Mouse (Mus musculus) liver, embryonic 16.5 days (tissue): ENCODE measurements around the gene Hnrnpd. TPM values are rescaled to one million over a fixed set of nuclear protein-coding genes. Genes with fewer than 3 reads are reported as not detected.

ENCODE experiments used
- ATAC-seq: fragments of 200-750 bp; cut with Nextera tagmentation; 2 replicates; pipeline ENCODE4 v1.8.0; 2017; ENCODE audit warnings: low read depth, mild to moderate bottlenecking, moderate number of reproducible peaks, moderate library complexity
- H3K27ac ChIP-seq: fragments of 300-500 bp; sonication (generic); 2 replicates; pipeline ENCODE4 v1.5.1; 2014; ENCODE audit warnings: mild to moderate bottlenecking, low read length
- H3K27me3 ChIP-seq: fragments of 300-500 bp; sonication (generic); 2 replicates; pipeline ENCODE4 v1.6.1; 2014; ENCODE audit warnings: low read depth, low read length, mixed read lengths; ENCODE audit not compliant: control insufficient read depth, insufficient read depth
- H3K36me3 ChIP-seq: fragments of 300-500 bp; sonication (generic); 2 replicates; pipeline ENCODE4 v1.6.1; 2014; ENCODE audit warnings: mild to moderate bottlenecking; ENCODE audit not compliant: control insufficient read depth, insufficient read depth
- H3K4me1 ChIP-seq: fragments of 300-500 bp; sonication (generic); 2 replicates; pipeline ENCODE4 v1.6.1; 2014; ENCODE audit warnings: low read depth, low read length, mixed read lengths; ENCODE audit not compliant: control insufficient read depth
- H3K4me2 ChIP-seq: fragments of 300-500 bp; sonication (generic); 2 replicates; pipeline ENCODE4 v1.6.1; 2014; ENCODE audit warnings: low read depth, low read length, mixed read lengths
- H3K4me3 ChIP-seq: fragments of 300-500 bp; sonication (generic); 2 replicates; pipeline ENCODE4 v1.5.1; 2014; ENCODE audit warnings: low read depth, mild to moderate bottlenecking, low read length
- H3K9ac ChIP-seq: fragments of 300-500 bp; sonication (generic); 2 replicates; pipeline ENCODE4 v1.6.1; 2014; ENCODE audit warnings: low read depth, low read length
- H3K9me3 ChIP-seq: fragments of 300-500 bp; sonication (generic); replicated peaks from 2 replicates; pipeline ENCODE4 v1.6.1; 2016; ENCODE audit warnings: low read length; ENCODE audit not compliant: control insufficient read depth
- WGBS: fragments of 180-500 bp; shearing (Covaris S2); extraction: QIAGEN DNeasy Blood & Tissue Kit; methylation state at CpG from one replicate; pipeline ENCODE4 v1.1.7; 2014; ENCODE audit not compliant: insufficient replicate concordance; 5-methylcytosine and 5-hydroxymethylcytosine counted together
- polyA plus RNA-seq: library from polyadenylated mRNA; unstranded; fragments of >200 nt; fragmentation: Nextera tagmentation; extraction: Ambion mirVana; gene quantifications from 2 replicates; pipeline ENCODE4 v1.2.1, GENCODE M21; 2015

The Hnrnpd gene
- polyA plus RNA-seq, 1 experiment from 2014 or later, result 18.0 TPM

- WGBS, result 32% methylated on average over 3 of the region's 3 CpGs
- H3K36me3 ChIP-seq, result no peaks in the 10 kb centered on the region
Measured at GRCm38 (mm10) chr5:100005431-100005830, 26.7 kb upstream of the Hnrnpd start.

GRCm38 (mm10) chr5:100003895-100004294, 25.2 kb upstream of the Hnrnpd start:
- 63% methylated on average over 4 of the region's 4 CpGs for WGBS
- no peak for ATAC-seq
- Histone ChIP-seq H3K4me3 (no peak overlapping the region), H3K4me1 (peaks cover 21% of the 10 kb centered on the region), H3K27me3 (no peaks in the 10 kb centered on the region), H3K9ac (no peak overlapping the region), H3K9me3 (no peaks in the 10 kb centered on the region), H3K36me3 (no peaks in the 10 kb centered on the region), H3K27ac (no peak overlapping the region), H3K4me2 (no peak overlapping the region)

More at GRCm38 (mm10) chr5:100005431-100005830, 26.7 kb upstream of the Hnrnpd start:
- H3K4me1 ChIP-seq, result peaks cover 21% of the 10 kb centered on the region
- no peak overlapping the region for H3K9ac ChIP-seq
- H3K27me3 ChIP-seq, result no peaks in the 10 kb centered on the region
- H3K9me3 ChIP-seq, result no peaks in the 10 kb centered on the region
- H3K27ac ChIP-seq, result 0 out of 2 replicates have a peak overlapping the region, but pooled peaks have one; percentile 27
- 0 out of 2 replicates have a peak overlapping the region, but pooled peaks have one; percentile 26 for H3K4me2 ChIP-seq
- peak; percentile 70 for ATAC-seq
- H3K4me3 ChIP-seq, result no peak overlapping the region

GRCm38 (mm10) chr5:100000500-100000899, 21.8 kb upstream of the Hnrnpd start:
- Histone ChIP-seq H3K4me3 (no peak overlapping the region), H3K9ac (no peak overlapping the region), H3K27ac (no peak overlapping the region), H3K9me3 (no peaks in the 10 kb centered on the region), H3K36me3 (no peaks in the 10 kb centered on the region), H3K4me2 (no peak overlapping the region), H3K27me3 (no peaks in the 10 kb centered on the region), H3K4me1 (peaks cover 6% of the 10 kb centered on the region)
- ATAC-seq, result no peak
- 58% methylated on average over 8 of the region's 8 CpGs for WGBS

- no peaks in the 10 kb centered on the region for H3K9me3 ChIP-seq
Measured at GRCm38 (mm10) chr5:100000048-100000447, 21.3 kb upstream of the Hnrnpd start.

DNA sequence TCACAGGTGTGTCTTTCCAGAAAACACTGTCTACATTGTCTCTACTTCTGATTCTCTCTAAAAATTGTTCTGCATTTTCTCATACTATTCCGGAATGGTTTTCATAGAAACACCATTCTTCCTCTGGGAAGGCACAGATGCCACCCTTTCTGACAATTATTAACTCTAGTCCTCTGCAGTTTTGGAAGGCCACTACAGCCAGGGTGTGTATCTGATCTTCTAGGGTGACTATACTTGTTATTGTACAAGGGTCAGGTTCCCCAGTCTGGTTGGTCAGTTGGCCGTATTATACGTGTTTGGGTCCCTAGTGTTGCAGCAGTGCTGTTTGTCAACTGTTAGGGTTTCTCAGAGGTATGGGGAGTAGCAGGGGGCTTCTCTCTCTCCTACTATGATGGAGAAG, 15.9 kb upstream of the Hnrnpd start:
- Histone ChIP-seq H3K27me3 (no peaks in the 10 kb centered on the region), H3K36me3 (no peaks in the 10 kb centered on the region), H3K9me3 (no peaks in the 10 kb centered on the region), H3K4me1 (no peaks in the 10 kb centered on the region), H3K4me2 (peak overlapping the region; percentile 4; the same call in 1 of the 2 replicates), H3K4me3 (no peak overlapping the region), H3K27ac (peak overlapping the region; percentile 25; the same call in 1 of the 2 replicates), H3K9ac (no peak overlapping the region)
- 72% methylated on average over 3 of the region's 3 CpGs for WGBS
- peak; percentile 72 for ATAC-seq

More at GRCm38 (mm10) chr5:100000048-100000447, 21.3 kb upstream of the Hnrnpd start:
- no peak for ATAC-seq
- H3K36me3 ChIP-seq, result no peaks in the 10 kb centered on the region
- H3K4me1 ChIP-seq, result peaks cover 3% of the 10 kb centered on the region
- no peak overlapping the region for H3K9ac ChIP-seq
- WGBS, result 53% methylated on average over 7 of the region's 7 CpGs
- H3K4me3 ChIP-seq, result no peak overlapping the region
- H3K4me2 ChIP-seq, result no peak overlapping the region
- H3K27ac ChIP-seq, result no peak overlapping the region
- no peaks in the 10 kb centered on the region for H3K27me3 ChIP-seq

GRCm38 (mm10) chr5:99994166-99994565, 15.4 kb upstream of the Hnrnpd start:
- peak overlapping the region; percentile 4; the same call in 1 of the 2 replicates for H3K4me2 ChIP-seq
- 62% methylated on average over 3 of the region's 3 CpGs for WGBS
- ATAC-seq, result peak; percentile 93

GRCm38 (mm10) chr5:99983452-99984061, 4.8 kb upstream of the Hnrnpd start:
- H3K27me3 ChIP-seq, result no peaks in the 10 kb centered on the region
- peaks cover 6% of the 10 kb centered on the region for H3K4me1 ChIP-seq
- no peaks in the 10 kb centered on the region for H3K36me3 ChIP-seq
- no peak overlapping the region for H3K4me2 ChIP-seq
- no peak overlapping the region for H3K27ac ChIP-seq
- no peak overlapping the region for H3K4me3 ChIP-seq
- no peak overlapping the region for H3K9ac ChIP-seq
- no peak for ATAC-seq
- H3K9me3 ChIP-seq, result no peaks in the 10 kb centered on the region
- WGBS, result 54% methylated on average over 9 of the region's 9 CpGs

More at GRCm38 (mm10) chr5:99994166-99994565, 15.4 kb upstream of the Hnrnpd start:
- Histone ChIP-seq H3K9me3 (no peaks in the 10 kb centered on the region), H3K9ac (no peak overlapping the region), H3K27me3 (no peaks in the 10 kb centered on the region), H3K36me3 (no peaks in the 10 kb centered on the region), H3K4me3 (no peak overlapping the region), H3K27ac (peak overlapping the region; percentile 31), H3K4me1 (no peaks in the 10 kb centered on the region)

GRCm38 (mm10) chr5:99977516-99978301, 1.0 kb downstream of the Hnrnpd start:
- H3K36me3 ChIP-seq, result 0 out of 2 replicates have a peak, but pooled peaks cover 6% of the 10 kb centered on the region
- no peaks in the 10 kb centered on the region for H3K9me3 ChIP-seq
- H3K27ac ChIP-seq, result peak overlapping the region; percentile 95
- under 1% methylated on average over 45 of the region's 50 CpGs for WGBS
- no peaks in the 10 kb centered on the region for H3K27me3 ChIP-seq
- peaks cover 22% of the 10 kb centered on the region for H3K4me1 ChIP-seq
- peak overlapping the region; percentile 95 for H3K4me2 ChIP-seq
- ATAC-seq, result peak; percentile 28
- peak overlapping the region; percentile 97 for H3K9ac ChIP-seq
- H3K4me3 ChIP-seq, result peak overlapping the region; percentile 97
